Mouse (Mus musculus) effector memory CD4-positive, alpha-beta T cell, adult 7 months (primary cell): ENCODE measurements around the gene Fuz. TPM values are rescaled to one million over a fixed set of nuclear protein-coding genes. Genes with fewer than 3 reads are reported as not detected.

Experiments
- polyA plus RNA-seq: library from polyadenylated mRNA; unstranded; fragments of 100-300 nt; shearing (Covaris generic); gene quantifications from one replicate; pipeline ENCODE4 v1.2.1, GENCODE M21; 2017

The Fuz gene
- polyA plus RNA-seq = 18.5 TPM

DNA sequence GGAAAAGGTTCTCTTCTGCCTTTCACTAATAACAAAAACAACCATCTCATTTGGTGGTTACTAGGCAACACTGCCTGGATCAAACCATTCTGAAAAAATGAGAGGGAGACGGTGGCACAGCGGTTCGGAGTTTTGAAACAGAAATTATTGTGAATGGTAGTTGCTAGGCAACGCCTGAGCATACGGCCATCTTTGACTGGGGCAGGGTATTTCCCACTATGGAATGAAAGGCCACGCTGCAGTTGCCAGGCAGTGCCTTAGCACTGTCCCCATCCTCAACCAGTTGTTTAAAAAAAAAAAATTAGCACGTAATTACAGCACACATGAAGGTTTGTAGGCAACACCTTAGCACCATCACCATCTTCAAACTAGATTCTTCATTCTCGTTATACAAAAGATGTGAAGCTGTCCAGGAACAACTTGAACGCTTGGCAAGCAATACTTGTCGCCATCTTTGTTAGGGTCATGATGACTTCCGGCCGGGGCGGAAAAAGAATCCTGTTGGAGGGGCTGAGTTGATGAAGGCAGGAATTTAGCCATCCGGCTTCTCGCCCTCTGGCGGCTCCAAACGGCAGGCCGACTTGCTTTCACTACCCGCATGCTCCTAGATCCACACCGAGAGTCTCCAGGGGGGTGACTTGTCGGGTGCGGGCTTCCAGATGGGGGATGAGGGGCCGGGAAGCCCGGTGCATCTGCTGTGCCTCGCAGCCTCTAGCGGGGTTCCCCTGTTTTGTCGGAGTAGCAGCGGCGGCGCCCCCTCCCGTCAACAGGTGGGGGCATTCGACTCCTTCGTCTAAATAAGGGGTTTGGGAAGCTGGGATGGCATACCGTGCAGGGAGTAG is at the start of gene Fuz:
TSS of gene Fuz (plus strand) at position 487 of the 842 bp plus-strand sequence.

DNA sequence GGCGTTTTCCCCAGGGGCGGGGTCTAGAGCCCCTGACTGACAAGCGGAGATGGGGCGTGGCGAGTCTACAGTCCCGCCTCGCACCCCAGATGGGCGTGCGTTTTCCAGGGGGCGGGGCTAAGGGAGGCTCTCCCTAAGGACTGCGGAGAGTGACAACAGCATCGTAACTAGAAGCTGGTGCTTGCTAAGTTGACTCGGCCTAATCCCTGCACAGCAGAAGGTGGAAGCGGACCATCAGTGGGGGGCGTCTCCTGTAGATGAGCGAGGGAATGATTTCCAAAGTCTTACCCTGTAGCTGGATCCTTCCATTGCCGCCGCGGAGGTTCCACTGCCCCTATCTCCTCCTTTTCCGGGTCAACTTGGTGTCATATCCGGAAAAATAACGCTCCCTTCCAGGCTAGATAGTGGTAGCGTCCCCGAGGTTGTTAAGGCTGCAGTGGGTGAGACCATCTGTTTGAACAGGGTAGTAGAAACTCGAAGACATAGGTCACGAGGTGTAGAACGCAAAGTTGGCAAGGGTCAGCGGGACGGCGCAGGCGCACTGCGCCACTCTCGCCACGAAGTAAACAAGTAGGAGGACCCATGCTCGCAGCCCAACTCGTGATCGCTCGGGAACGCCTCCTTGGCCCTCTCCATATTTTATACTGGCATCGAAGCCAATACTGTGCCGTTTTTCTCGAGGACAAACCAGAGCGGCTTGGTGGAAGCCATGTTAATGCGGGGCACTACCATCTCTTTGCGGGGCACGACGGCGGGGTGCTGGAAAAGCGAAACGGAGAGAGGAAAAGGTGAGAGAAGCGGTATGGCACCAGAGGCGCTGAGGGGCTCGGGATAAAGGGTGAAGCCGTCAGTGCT is 47.1 kb upstream of the Fuz start, which contains the start of the genes Akt1s1 and Tbc1d17:
TSS of gene Akt1s1 (plus strand) at position 431 of the 855 bp plus-strand sequence.
TSS of gene Tbc1d17 (minus strand) at position 519 of the 855 bp plus-strand sequence.

DNA sequence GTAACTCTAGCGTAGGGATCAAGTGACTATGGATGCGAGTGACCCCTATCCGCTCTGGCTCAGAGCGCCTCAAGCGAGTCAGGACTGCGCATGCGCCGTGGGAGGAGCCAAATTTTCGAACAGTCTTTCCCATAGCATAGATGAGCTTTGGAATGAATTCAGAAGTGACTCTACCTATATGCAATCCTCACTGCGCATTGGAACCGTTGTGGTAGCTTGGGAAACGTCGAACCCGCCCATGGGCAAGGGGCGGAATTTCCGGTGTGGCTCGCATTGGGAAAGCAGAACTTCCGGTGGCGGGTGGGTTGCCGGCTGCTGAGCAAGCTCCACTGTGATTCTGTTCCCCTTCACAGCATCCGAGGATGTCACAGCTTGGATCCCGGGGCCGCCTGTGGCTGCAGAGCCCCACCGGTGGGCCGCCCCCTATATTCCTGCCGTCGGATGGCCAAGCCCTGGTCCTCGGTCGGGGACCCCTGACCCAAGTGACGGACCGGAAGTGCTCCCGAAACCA is 38.8 kb upstream of the Fuz start, which contains the start of gene Pnkp:
TSS of gene Pnkp (plus strand) at position 98 of the 511 bp plus-strand sequence.

DNA sequence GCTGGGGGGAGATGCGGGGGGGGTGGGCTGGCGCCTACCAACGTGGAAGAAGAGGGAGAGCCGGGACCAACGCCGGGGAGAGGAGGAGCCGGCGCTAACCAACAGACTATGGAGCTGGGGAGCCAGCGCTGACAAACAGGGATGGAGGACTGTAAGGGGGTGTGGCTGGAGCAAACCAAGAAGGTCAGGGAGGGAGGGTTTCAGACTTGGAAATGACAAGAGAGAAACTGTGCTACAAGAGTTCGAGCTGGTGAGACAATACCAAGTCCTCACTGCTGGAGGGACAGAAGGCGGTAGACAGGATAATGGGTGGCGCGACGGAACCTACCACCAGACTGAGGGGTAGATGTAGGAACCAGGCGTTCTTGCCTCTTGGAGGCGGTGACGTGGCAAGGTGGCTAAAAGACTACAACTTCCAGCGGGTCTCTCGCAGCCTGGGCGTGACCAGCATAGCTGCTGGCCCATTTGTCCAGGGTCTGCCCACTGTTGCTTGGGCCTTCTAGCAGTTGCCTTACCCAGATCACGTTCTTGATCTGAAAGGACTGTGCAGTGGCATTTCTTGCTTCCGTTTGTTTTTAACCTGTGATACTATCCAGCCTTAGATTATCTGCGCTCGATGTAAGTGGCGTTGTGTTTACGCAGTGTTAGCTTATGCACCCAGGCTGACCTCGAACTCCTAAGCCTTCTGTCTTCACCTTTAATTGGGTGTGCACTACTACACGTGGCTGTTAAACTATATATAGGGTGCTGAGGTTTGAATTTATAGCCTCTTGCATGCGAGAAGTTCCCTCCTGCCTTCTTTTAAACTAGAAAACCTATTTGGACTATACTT is 26.0 kb upstream of the Fuz start, which contains the start of gene Ptov1:
TSS of gene Ptov1 (minus strand) at position 92 of the 832 bp plus-strand sequence.

DNA sequence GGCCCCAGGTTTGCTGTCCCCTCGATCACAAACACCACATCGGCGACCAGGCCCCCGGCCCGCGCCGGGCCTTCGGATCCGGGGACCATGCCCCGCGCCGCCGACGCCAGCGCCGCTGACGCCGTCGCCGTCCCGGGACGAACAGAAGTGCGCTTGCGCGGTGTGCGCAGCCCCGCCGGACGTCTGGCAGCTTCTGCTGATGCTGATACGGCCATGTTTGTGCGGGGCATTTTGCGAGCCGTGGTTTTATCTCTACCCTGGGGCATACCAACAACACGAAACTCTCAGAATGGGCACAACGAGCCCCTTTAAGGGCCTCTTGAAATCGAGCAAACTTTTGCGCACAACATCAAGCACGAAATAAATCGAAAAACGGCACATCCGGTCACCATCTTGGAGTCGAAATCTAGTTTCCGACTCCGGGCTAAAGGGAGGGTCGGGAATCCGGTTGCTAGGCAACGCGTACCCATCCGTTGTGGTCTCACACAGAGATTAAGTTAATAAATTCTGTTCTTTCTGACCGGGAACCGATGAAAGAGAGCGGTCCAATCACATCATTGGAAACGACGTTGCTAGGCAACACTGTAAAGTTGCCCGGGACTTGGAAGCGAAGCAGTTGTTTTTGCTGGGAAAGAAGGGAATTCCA is 3.5 kb upstream of the Fuz start, which contains the start of gene Med25:
TSS of gene Med25 (minus strand) at position 437 of the 646 bp plus-strand sequence.

DNA sequence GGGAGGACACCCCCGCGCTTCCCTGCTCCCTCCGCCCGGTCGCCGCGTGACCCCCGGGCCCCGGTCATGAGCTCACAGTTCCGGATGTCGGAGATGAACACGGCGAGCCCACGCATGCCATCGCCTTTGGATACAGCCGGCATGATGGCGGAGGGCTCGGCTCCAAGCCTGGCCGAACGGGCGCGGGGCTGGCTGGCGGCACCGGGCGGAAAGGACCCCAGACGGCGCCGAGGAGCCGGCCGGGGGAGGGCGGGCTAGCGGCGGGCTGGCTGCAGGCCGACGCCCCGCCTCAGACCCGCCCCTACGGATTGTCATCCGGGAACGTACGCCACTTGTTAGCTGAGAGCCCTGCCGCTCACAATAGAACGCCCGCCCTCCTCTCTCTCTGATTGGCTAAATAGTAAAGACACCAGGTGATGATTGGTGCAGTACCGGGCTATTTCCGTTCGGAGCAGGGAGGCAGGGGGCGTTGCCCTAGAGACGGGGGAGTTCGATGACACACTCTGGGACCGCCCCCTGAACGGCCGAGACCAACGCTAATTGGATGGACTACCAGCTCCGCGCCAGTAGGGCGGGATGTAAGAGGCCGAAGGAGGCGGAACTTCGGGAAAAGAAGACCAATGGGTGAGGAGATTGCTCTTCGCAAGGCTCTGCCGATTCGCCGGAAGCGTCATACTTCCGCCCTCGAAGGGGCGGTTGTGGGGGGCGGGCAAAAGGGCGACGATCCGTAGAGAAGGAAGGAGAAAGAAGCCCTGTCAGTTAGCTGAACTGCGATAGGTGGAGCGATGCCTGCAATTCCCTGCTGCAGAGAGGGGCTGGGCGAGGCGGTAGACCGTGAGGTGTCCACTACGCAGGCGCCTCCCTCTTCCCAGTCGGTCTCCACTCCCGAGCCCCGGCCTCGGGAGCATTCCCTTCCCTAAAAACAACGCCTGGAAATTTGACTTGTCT is 33.6 kb downstream of the Fuz start, which contains the start of gene Ap2a1:
TSS of gene Ap2a1 (minus strand) at position 293 of the 948 bp plus-strand sequence.

DNA sequence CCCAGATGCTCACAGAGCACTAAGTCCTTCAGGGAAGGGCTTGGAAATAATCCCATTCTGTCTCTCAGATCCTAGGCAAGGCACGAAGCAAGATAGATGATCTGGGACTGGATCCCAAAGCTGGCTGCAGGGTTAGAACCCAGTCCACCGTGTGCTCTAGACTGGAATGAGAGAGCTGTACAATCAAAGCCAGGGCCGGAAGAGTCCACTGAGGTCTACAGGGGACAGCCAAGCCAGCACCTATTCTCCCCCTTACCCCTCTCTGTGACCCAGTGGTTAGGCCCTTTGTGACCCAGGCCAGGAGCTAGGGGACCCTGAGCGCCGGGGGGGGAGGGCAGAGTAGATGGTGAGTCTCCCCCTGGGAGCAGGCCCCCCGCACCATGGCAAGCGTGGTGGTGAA is 47.0 kb downstream of the Fuz start, which contains the start of gene Tsks:
TSS of gene Tsks (plus strand) at position 301 of the 400 bp plus-strand sequence.

Other genes with a start within 250 kb of the Fuz start
- gene Myh14, start 225.2 kb upstream of the Fuz start, polyA plus RNA-seq = 0.89 TPM
- not detected for gene Izumo2, start 187.3 kb upstream of the Fuz start, polyA plus RNA-seq
- 85.2 TPM for gene Vrk3, start 147.7 kb upstream of the Fuz start, polyA plus RNA-seq
- 0.40 TPM for gene Zfp473, start 145.0 kb upstream of the Fuz start, polyA plus RNA-seq
- 31.8 TPM for gene Nup62, start 80.0 kb upstream of the Fuz start, polyA plus RNA-seq
- gene Il4i1, start 79.7 kb upstream of the Fuz start, polyA plus RNA-seq = 0.23 TPM
- gene Atf5, start 79.4 kb upstream of the Fuz start, polyA plus RNA-seq = 0.22 TPM
- gene Akt1s1, start 47.1 kb upstream of the Fuz start, polyA plus RNA-seq = 18.9 TPM
- gene Tbc1d17, start 47.0 kb upstream of the Fuz start, polyA plus RNA-seq = 66.3 TPM
- gene Pnkp, start 38.9 kb upstream of the Fuz start, polyA plus RNA-seq = 71.7 TPM
- 20.2 TPM for gene Ptov1, start 26.3 kb upstream of the Fuz start, polyA plus RNA-seq
- gene Med25, start 3.4 kb upstream of the Fuz start, polyA plus RNA-seq = 52.8 TPM
- 45.9 TPM for gene Ap2a1, start 33.4 kb downstream of the Fuz start, polyA plus RNA-seq
- 0.28 TPM for gene Tsks, start 47.1 kb downstream of the Fuz start, polyA plus RNA-seq
- 0.67 TPM for gene Cpt1c, start 78.8 kb downstream of the Fuz start, polyA plus RNA-seq
- 143 TPM for gene Prmt1, start 90.5 kb downstream of the Fuz start, polyA plus RNA-seq
- gene Irf3, start 101.6 kb downstream of the Fuz start, polyA plus RNA-seq = 134 TPM
- 13.6 TPM for gene Bcl2l12, start 102.6 kb downstream of the Fuz start, polyA plus RNA-seq
- gene Scaf1, start 120.3 kb downstream of the Fuz start, polyA plus RNA-seq = 22.3 TPM
- 25.1 TPM for gene Rras, start 121.9 kb downstream of the Fuz start, polyA plus RNA-seq
- 1.0 TPM for gene Prr12, start 156.8 kb downstream of the Fuz start, polyA plus RNA-seq
- 78.5 TPM for gene Nosip, start 166.3 kb downstream of the Fuz start, polyA plus RNA-seq
- 1.6 TPM for gene Prrg2, start 166.6 kb downstream of the Fuz start, polyA plus RNA-seq
- gene Rcn3, start 196.1 kb downstream of the Fuz start, polyA plus RNA-seq = 5.5 TPM
- gene Fcgrt, start 207.8 kb downstream of the Fuz start, polyA plus RNA-seq = 6.4 TPM
- gene Rps11, start 228.4 kb downstream of the Fuz start, polyA plus RNA-seq = 1,883 TPM
- 3,183 TPM for gene Rpl13a, start 232.7 kb downstream of the Fuz start, polyA plus RNA-seq
- not detected for gene Gm45713, start 240.2 kb downstream of the Fuz start, polyA plus RNA-seq
- 165 TPM for gene Flt3l, start 240.4 kb downstream of the Fuz start, polyA plus RNA-seq